Mouse (Mus musculus): ENCODE measurements around the gene Zcchc7.

DNA sequence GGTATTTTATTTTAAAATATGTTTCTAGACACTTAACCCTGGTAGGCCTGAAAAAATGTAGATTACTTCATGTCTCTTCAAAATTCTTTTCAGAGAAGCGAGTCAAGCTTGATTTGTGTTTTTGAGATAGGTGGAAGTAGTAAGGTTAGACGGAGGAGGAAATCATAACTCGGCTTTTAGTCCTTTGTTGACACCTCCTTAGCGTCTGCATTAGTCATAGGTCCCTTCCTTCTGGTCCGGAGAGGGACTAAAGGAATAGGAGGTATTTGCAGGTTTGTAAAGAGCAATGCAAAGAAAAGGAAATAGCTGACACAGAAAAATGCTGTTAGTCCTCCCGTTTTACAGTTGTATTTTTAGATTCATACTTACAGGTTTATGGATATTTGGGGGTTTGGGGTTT, 135.7 kb downstream of the Zcchc7 start:
- TF ChIP-seq TAL1 (IDR thresholded peaks at IDR 0.05; ENCODE audit: low read length), result no peak
- TF ChIP-seq GATA1 (IDR thresholded peaks at IDR 0.05; ENCODE audit: low read length), result no peak

Data from erythroblast, embryonic 14.5 days (primary cell).